Mouse (Mus musculus) heart, postnatal 0 days (tissue): ENCODE data around the gene Marveld1.

Experiments used
- CTCF ChIP-seq: IDR thresholded peaks from 2 replicates; pipeline ENCODE4 v1.5.1; 2016; ENCODE audit warnings: antibody characterized with exemption, control low read depth, low read depth
- EP300 ChIP-seq: IDR thresholded peaks from 2 replicates; pipeline ENCODE4 v1.6.1; 2016; ENCODE audit warnings: antibody characterized with exemption, low read depth

DNA sequence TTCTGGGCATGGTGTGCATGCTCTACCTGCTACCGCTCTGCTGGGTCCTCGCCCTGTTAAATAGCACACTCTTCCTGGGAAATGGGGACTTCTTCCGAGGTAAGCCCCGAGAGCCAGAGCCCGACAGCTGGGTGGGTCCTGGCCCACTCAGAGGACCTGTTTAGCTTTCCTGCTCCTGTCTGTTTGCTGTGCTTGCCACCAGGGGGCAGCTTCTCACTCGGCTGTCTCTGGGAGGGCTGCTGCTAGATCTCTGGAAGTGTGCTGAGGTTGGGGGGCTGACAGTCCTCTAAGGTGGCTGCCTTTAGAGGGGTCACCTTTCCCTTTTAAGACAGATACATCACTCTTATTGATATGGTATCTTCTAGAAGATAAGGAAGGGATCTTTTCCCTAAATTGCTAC, 35.5 kb downstream of the Marveld1 start:
- TF ChIP-seq EP300 (no peak), CTCF (peak; percentile 52)
